Mouse (Mus musculus): ENCODE results near the gene Psme1.

- TF ChIP-seq EP300 (optimal IDR thresholded peaks at IDR 0.05) = no peak
- TF ChIP-seq CTCF (IDR thresholded peaks at IDR 0.05; ENCODE audit: low read depth) = no peak
These were observed 33.6 kb upstream of the Psme1 start for GRCm38 (mm10) chr14:55544334-55544733.
